Mouse (Mus musculus): ENCODE measurements around the gene Cdc37. TPM values are rescaled to one million over a fixed set of nuclear protein-coding genes. Genes with fewer than 3 reads are reported as not detected.

Cdc37 gene
- polyA plus RNA-seq, 1 experiment from 2014 or later = 300 TPM

DNA sequence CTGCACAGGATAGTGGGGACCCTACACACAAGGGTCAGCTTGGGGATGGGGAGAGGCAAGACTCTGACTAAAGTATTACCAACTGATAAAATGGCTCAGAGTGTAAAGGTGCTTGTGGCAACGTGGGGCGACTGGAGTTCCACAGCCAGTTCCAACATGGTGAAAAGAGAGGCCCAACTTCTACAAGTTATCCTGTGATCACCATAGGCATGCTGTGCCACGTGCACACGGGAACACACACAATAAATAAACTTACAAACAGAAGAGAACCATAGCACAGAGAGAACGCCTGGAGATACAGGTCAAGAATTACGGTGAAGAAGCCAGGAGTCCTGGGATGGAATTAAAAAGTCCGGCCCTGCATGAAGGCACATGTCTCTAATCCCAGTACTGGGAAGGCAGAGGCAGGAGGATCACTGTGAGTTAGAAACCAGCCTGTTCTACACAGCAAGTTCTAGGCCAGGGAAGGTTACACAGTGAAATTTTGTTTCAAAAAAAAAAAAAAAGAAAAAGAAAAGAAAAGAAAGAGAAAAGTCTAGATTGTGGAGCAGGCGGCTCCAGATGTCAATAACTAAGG lies 617 bp downstream of the Cdc37 start:
- H3K4me1 ChIP-seq = peaks cover 52% of the 10 kb centered on the region
- ATAC-seq (ENCODE audit: insufficient number of reproducible peaks, low FRiP score, low TSS enrichment, low read depth) = no peak

DNA sequence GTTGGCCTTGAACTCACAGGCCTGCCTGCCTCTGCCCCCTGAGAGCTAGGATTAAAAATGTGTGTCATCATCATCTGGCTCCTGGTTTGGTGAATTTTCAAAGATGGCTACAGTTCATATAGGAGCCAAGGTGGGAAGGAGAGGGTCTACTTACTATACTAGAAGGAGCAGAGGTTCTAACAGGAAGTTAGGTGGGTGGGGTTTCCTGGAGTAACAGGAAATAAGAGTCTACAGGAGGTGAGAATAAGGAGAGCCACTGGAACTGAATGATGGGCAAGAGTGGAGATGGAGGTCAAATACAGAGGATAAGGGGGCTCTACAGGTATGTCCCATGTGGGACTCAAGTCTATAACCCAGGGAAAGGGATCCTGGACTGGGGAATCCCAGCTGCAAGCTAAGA lies 1.4 kb downstream of the Cdc37 start:
- Histone ChIP-seq H3K27ac (replicated peaks) (no peak overlapping the region), H3K4me1 (peaks cover 45% of the 10 kb centered on the region), H3K4me3 (replicated peaks) (peak overlapping the region; percentile 83), H3K9me3 (replicated peaks) (no peaks in the 10 kb centered on the region), H3K36me3 (peaks cover 24% of the 10 kb centered on the region), H3K4me2 (replicated peaks) (peak overlapping the region; percentile 83), H3K27me3 (no peaks in the 10 kb centered on the region), H3K9ac (peak overlapping the region; percentile 78)
- no peak for ATAC-seq (ENCODE audit: insufficient number of reproducible peaks, low FRiP score, low TSS enrichment, low read depth)

More for the DNA sequence above, 617 bp downstream of the Cdc37 start:
- Histone ChIP-seq H3K9ac (peak overlapping the region; percentile 78), H3K27me3 (no peaks in the 10 kb centered on the region), H3K9me3 (replicated peaks) (no peaks in the 10 kb centered on the region), H3K36me3 (peaks cover 17% of the 10 kb centered on the region), H3K27ac (replicated peaks) (peak overlapping the region; percentile 85; the same call in 1 of the 2 replicates), H3K4me2 (replicated peaks) (peak overlapping the region; percentile 83), H3K4me3 (replicated peaks) (peak overlapping the region; percentile 83)
- WGBS = 12% methylated on average over 8 of the region's 8 CpGs

DNA sequence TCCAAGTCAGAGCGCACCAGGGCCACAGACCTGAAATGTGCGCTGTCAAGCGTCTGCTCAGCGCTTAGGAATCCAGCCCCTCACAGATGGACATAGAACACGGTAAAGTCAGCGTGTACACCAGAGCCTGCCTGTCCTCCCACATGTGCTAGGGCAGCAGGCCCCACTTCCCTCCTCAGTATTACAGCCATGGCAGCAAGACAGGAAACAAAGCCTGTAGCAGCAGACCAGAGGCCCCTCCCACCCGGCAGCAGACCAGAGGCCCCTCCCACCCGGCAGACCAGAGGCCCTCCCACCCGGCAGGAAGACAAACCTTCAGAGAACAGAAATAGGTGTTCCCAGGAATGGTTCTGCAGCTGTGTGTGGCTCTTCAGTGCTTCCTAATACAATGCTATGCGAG lies 3.1 kb downstream of the Cdc37 start:
- 41% methylated on average over 10 of the region's 10 CpGs for WGBS
- ATAC-seq (ENCODE audit: insufficient number of reproducible peaks, low FRiP score, low TSS enrichment, low read depth) = no peak
- H3K4me2 ChIP-seq (replicated peaks) = peak overlapping the region; percentile 19
- no peak overlapping the region for H3K9ac ChIP-seq
- H3K36me3 ChIP-seq = peaks cover 41% of the 10 kb centered on the region
- H3K27me3 ChIP-seq = no peaks in the 10 kb centered on the region
- H3K4me3 ChIP-seq (replicated peaks) = 0 out of 2 replicates have a peak overlapping the region, but pooled peaks have one; percentile 7
- H3K4me1 ChIP-seq = peaks cover 32% of the 10 kb centered on the region
- no peaks in the 10 kb centered on the region for H3K9me3 ChIP-seq (replicated peaks)
- no peak overlapping the region for H3K27ac ChIP-seq (replicated peaks)

DNA sequence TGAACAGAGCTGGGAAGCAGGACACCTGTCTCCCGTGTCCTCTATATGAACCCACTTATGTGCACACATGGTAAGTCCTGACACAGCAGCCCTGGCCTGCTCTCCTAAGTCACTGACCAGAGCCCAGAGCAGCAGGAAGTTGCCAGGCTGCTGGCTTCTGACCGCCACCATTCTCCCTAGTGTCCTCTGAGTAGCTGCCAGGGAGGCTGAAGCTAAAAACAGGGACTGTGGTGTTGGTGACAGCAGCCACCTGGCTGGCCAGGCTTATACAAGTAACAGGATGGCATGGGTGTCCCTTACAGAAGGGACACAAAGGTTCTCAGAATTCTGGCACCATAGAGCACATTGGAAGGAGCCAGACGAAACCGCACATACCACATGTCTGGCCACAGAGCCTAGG lies 4.4 kb downstream of the Cdc37 start:
- Histone ChIP-seq H3K4me2 (replicated peaks) (no peak overlapping the region), H3K27me3 (no peaks in the 10 kb centered on the region), H3K27ac (replicated peaks) (no peak overlapping the region), H3K9ac (no peak overlapping the region), H3K9me3 (replicated peaks) (no peaks in the 10 kb centered on the region), H3K4me1 (peaks cover 32% of the 10 kb centered on the region), H3K4me3 (replicated peaks) (no peak overlapping the region), H3K36me3 (peaks cover 54% of the 10 kb centered on the region)
- no peak for ATAC-seq (ENCODE audit: insufficient number of reproducible peaks, low FRiP score, low TSS enrichment, low read depth)
- WGBS = 78% methylated on average over 4 of the region's 4 CpGs

DNA sequence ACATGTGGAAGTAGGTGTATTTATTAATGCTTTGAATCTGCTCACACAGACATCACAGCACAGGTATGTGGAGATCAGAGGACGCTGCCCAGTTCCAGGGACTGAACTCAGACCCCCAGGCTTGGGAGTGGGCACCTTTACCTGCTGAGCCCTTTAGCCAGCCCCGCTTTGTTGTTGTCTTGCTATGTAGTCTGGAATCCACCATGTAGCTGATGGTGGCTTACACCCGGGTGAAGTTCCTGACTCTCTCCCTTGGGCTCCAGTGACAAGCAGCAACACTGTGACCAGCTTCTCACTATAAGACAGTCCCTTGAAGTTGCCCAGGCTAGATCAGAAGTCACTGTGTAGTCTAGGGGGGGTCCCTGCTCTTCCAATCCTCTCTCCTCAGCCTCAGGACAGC lies 5.4 kb downstream of the Cdc37 start:
- 92% methylated on average over 3 of the region's 3 CpGs for WGBS

DNA sequence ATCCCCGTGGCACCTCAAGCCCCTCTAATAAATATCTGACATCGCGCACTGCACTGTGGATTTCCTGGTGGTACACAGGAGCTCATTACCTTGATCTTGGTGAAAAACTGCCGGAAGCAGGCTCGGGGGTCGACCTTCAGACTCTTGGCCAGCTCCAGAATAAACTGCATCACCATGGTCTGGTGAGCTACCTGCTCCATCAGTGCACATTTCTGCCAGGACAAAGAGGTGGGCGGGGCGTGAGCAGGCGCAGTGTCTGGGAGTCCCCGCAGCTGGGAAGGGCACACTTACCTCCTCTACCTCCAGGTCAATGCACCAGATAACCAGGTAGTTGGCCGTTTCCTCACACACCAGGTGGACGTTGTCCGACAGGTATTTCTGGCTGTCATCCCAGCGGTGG lies 7.9 kb downstream of the Cdc37 start:
- peaks cover 85% of the 10 kb centered on the region for H3K36me3 ChIP-seq
- H3K27me3 ChIP-seq = no peaks in the 10 kb centered on the region
- no peak for ATAC-seq (ENCODE audit: insufficient number of reproducible peaks, low FRiP score, low TSS enrichment, low read depth)
- H3K9ac ChIP-seq = no peak overlapping the region
- no peak overlapping the region for H3K4me2 ChIP-seq (replicated peaks)
- H3K4me1 ChIP-seq = peaks cover 8% of the 10 kb centered on the region
- no peak overlapping the region for H3K4me3 ChIP-seq (replicated peaks)
- no peak overlapping the region for H3K27ac ChIP-seq (replicated peaks)
- WGBS = 85% methylated on average over 14 of the region's 14 CpGs
- H3K9me3 ChIP-seq (replicated peaks) = no peaks in the 10 kb centered on the region

More for the DNA sequence above, 5.4 kb downstream of the Cdc37 start:
- Histone ChIP-seq H3K4me1 (peaks cover 32% of the 10 kb centered on the region), H3K36me3 (peaks cover 65% of the 10 kb centered on the region), H3K27ac (replicated peaks) (no peak overlapping the region), H3K27me3 (no peaks in the 10 kb centered on the region), H3K4me3 (replicated peaks) (no peak overlapping the region), H3K9me3 (replicated peaks) (no peaks in the 10 kb centered on the region), H3K4me2 (replicated peaks) (no peak overlapping the region), H3K9ac (no peak overlapping the region)
- ATAC-seq (ENCODE audit: insufficient number of reproducible peaks, low FRiP score, low TSS enrichment, low read depth) = no peak

DNA sequence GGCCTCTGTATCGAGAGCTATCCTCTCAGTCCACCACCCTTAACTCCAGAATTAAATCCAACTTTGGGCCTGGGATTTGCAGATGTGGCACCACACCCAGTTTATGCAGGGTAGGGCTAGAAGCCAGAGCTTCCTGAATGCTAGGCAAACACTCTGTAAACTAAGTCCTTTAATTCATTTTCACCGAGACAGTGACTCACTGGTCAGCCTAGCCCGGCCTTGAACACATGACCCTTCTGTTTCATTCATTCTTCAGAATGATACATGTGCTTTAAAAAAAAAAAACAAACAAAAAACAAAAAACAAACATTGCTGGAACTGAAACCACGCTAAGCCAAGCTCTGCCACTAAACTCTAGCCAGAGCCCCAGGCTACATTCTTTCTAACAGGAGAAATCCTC lies 11.4 kb downstream of the Cdc37 start:
- H3K9me3 ChIP-seq (replicated peaks) = no peaks in the 10 kb centered on the region

DNA sequence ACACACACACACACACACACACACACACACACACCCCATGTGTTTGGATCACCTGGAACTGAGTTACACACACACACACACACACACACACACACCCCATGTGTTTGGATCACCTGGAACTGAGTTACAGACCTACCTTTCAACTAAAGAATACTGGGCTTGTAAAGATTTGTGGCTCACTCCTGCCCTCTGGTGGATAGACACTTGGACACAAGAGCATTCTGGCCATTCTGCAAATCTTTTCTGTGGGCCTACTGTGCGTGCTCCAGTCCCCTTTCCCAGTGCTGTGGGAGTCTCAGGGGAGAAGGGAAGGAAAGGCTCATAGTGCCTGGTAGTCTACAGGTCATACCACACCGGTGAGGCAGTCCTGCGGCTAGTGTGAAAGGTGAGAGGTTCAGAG lies 12.6 kb downstream of the Cdc37 start:
- WGBS = 51% methylated on average over 3 of the region's 3 CpGs

More for the DNA sequence above, 11.4 kb downstream of the Cdc37 start:
- H3K4me3 ChIP-seq (replicated peaks) = no peak overlapping the region
- H3K9ac ChIP-seq = no peak overlapping the region
- ATAC-seq (ENCODE audit: insufficient number of reproducible peaks, low FRiP score, low TSS enrichment, low read depth) = no peak
- no peaks in the 10 kb centered on the region for H3K27me3 ChIP-seq
- no peaks in the 10 kb centered on the region; the same call in 1 of the 2 replicates for H3K4me1 ChIP-seq
- H3K36me3 ChIP-seq = peaks cover 60% of the 10 kb centered on the region
- H3K4me2 ChIP-seq (replicated peaks) = no peak overlapping the region
- 77% methylated on average over 4 of the region's 4 CpGs for WGBS
- H3K27ac ChIP-seq (replicated peaks) = no peak overlapping the region

DNA sequence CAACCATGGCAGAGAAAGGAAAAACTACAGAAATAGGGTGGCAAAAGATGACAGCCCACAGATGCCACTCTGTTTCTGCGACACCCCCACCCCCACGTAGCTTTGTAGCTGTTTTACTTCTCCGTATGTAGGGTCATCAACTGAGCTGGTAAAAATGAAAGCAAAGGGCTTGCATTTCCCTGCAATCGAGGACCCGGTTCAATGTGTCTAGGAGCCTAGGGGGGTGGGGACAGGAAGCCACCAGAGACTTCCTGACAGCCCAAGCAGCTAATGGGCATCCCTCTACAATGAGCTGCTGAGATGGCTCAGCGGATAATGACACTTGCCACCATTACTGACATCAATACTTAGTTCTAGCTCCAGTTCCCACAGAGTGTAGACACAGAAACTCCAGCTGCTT lies 13.4 kb downstream of the Cdc37 start:
- no peaks in the 10 kb centered on the region; the same call in 1 of the 2 replicates for H3K4me1 ChIP-seq
- H3K4me2 ChIP-seq (replicated peaks) = no peak overlapping the region
- no peak overlapping the region for H3K4me3 ChIP-seq (replicated peaks)
- WGBS = 85% methylated on average over 6 of the region's 6 CpGs
- H3K27ac ChIP-seq (replicated peaks) = no peak overlapping the region
- ATAC-seq (ENCODE audit: insufficient number of reproducible peaks, low FRiP score, low TSS enrichment, low read depth) = no peak
- H3K27me3 ChIP-seq = no peaks in the 10 kb centered on the region
- peaks cover 40% of the 10 kb centered on the region for H3K36me3 ChIP-seq
- H3K9me3 ChIP-seq (replicated peaks) = no peaks in the 10 kb centered on the region
- H3K9ac ChIP-seq = no peak overlapping the region

More for the DNA sequence above, 12.6 kb downstream of the Cdc37 start:
- no peak overlapping the region for H3K27ac ChIP-seq (replicated peaks)
- H3K9me3 ChIP-seq (replicated peaks) = no peaks in the 10 kb centered on the region
- no peak overlapping the region for H3K9ac ChIP-seq
- H3K27me3 ChIP-seq = no peaks in the 10 kb centered on the region
- H3K36me3 ChIP-seq = peaks cover 48% of the 10 kb centered on the region
- no peak for ATAC-seq (ENCODE audit: insufficient number of reproducible peaks, low FRiP score, low TSS enrichment, low read depth)
- H3K4me2 ChIP-seq (replicated peaks) = no peak overlapping the region
- no peaks in the 10 kb centered on the region; the same call in 1 of the 2 replicates for H3K4me1 ChIP-seq
- H3K4me3 ChIP-seq (replicated peaks) = no peak overlapping the region

DNA sequence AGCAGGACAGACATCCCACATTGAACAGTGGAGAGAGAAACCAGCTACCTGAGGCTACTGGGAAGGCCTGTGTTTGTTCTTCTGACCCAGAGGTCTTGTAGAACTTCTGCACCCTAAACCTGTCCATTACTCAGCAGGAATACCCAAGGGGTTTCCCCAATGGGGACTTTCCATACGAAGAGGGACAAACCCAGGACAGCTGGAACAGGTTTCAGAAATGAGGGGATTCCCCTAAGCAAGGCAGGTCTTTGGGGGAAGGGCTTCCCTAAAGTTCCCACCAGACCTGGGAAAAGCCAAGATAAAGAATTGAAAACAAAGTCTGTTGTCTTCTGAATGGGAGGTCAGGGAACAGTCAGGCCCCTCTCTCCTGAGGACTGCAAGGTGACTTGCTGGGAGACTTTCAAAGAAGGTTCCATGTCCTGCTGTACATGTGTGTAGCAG lies 13.8 kb downstream of the Cdc37 start:
- no peak for ATAC-seq (ENCODE audit: insufficient number of reproducible peaks, low FRiP score, low TSS enrichment, low read depth)
- H3K9ac ChIP-seq = no peak overlapping the region
- no peaks in the 10 kb centered on the region for H3K9me3 ChIP-seq (replicated peaks)
- H3K4me3 ChIP-seq (replicated peaks) = no peak overlapping the region
- H3K36me3 ChIP-seq = peaks cover 36% of the 10 kb centered on the region
- H3K27ac ChIP-seq (replicated peaks) = no peak overlapping the region
- no peaks in the 10 kb centered on the region for H3K27me3 ChIP-seq
- WGBS = 41% methylated on average over 1 of the region's 1 CpGs
- no peaks in the 10 kb centered on the region; the same call in 1 of the 2 replicates for H3K4me1 ChIP-seq
- H3K4me2 ChIP-seq (replicated peaks) = no peak overlapping the region

DNA sequence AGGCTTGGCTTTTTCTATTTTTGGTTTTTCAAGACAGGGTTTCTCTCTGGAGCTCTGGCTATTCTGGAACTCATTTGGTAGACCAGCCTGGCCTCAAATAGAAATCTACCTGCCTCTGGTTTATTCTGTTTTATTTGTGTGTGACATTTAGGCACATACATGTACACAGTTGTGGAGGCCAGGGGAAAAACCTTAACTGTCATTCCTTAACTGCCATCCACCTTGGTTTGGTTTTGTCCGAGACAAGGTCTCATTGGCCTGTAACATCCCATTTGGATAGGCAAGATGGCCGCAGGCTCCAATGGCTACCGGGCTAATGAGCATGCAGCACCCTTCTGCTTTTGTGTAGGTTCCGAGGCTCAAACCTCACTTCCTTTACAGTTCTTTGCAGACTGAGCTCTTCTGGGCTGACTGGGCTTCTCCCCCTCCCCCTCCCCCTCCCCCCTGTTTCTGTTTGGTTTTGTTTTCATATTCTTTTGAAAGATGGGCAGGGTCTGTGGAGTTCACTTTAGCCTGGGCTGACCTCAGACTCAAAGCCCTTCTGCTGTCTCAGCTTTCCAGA lies 14.4 kb downstream of the Cdc37 start:
- 76% methylated on average over 4 of the region's 4 CpGs for WGBS
- H3K9ac ChIP-seq = no peak overlapping the region
- H3K36me3 ChIP-seq = peaks cover 30% of the 10 kb centered on the region
- H3K9me3 ChIP-seq (replicated peaks) = no peaks in the 10 kb centered on the region
- no peak overlapping the region for H3K4me3 ChIP-seq (replicated peaks)
- H3K27ac ChIP-seq (replicated peaks) = 0 out of 2 replicates have a peak overlapping the region, but pooled peaks have one; percentile 17
- H3K27me3 ChIP-seq = no peaks in the 10 kb centered on the region
- ATAC-seq (ENCODE audit: insufficient number of reproducible peaks, low FRiP score, low TSS enrichment, low read depth) = no peak
- peaks cover 2% of the 10 kb centered on the region for H3K4me1 ChIP-seq
- H3K4me2 ChIP-seq (replicated peaks) = no peak overlapping the region
